Mouse (Mus musculus) ES-CJ7 (cell line): ENCODE measurements around the gene Cbl.
"Not testable (repeated sequence)": the region's sequence is repeated elsewhere in the genome, so short reads cannot be mapped to it uniquely, and the experiment has no call there.

ENCODE experiments used
- DNase-seq: peaks from one replicate; pipeline ENCODE4 v3.0.0; 2011; ENCODE audit warnings: low read depth, low spot score

The Cbl gene

DNA sequence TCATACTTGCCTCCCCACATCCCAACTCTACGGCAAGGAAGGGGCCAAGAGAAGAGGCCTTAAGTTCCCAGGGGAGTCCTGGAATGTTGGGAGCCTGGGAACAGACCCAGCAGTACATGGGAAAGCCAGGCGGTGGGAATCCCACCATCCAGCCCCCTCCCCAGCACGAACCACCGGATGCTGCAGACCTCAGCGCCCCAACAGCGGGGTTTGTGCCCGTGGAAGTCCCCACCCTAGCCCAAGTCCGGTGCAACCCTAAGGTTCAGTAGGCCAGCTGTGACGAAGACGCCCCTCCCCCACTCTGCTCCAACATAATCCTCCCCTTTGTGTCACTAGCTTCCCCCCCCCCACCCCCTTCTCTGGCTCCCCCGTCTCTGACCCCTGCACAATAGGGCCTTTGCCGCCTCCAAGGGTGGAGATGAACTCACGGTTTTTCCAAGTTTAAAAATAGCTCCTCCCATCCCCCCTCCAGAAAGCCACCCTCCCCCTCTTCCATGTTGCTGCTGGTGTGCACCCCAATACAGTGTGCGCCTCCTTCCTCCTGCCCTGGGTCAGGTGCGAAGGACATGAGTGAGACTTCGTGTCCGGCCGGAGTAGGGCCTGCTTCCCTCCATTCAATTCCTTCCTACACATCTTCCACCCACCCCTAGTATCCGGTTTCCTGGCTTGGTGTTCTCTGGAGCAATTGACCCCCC is 103.1 kb downstream of the Cbl start:
- peak; percentile 50 for DNase-seq

- peak; percentile 75 for DNase-seq
Observed at GRCm38 (mm10) chr9:44130034-44130433, 103.8 kb downstream of the Cbl start.

- DNase-seq = no peak
Observed at GRCm38 (mm10) chr9:44129633-44130032, 104.2 kb downstream of the Cbl start.

DNA sequence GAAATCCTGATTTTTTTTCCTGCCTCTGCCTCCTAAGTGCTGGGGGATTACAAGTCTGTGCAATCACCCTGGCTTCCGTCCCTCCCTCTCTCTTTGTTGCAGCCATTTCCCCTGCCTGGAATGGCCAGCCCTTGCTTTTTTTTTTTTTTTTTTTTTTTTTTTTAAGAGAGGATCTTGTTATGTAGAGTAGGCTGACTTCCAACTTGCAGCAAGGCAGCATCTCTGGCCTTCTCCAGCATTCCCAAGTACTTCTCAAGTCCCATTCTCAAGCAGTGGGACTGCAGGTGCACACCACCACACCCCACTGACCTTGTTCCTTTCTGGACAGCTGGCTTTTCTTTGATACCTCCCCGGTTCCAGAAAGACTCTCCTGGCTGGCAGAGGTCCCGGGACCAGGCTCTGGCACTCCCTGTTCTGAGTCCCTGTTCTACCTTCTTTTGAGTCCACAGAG is 106.5 kb downstream of the Cbl start:
- DNase-seq = peak; percentile 91

DNA sequence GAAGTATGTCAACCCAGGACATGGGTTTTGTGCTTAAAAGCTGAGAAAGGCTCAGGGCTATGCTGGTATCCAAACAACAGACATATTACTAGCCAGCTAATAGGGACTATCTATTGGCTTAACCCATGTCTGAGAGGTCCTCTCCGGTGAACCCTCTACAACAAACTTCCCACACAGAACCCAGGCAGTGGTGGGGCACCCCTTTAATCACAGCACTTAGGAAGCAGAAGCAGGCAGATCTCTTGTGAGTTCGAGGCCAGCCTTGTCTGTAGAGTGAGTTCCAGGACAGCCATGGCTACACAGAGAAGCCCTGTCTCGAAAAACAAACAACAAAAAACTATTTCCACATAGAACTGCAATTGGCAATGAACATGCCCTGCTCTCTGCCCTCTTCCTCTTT is 107.1 kb downstream of the Cbl start:
- no peak for DNase-seq

- DNase-seq = peak; percentile 84
Observed at GRCm38 (mm10) chr9:44125546-44126428, 108.1 kb downstream of the Cbl start.

GRCm38 (mm10) chr9:44125026-44125425 is 108.8 kb downstream of the Cbl start:
- DNase-seq = no peak

DNA sequence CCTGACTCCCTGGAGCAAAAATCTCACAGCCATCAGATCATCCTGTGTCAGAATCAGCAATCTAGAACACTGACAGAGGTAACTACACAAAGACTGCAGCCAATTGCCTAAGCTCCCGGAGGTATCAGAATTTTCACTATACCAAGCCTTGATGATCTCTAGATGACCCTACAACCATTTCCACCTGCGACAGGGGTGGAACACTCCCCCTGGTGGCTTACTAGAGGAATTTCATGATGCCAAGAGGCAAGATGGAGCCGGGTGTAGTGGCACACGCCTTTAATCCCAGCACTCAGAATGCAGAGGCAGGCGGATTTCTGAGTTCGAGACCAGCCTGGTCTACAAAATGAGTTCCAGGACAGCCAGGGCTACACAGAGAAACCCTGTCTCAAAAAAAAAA is 109.5 kb downstream of the Cbl start:
- peak; percentile 77 for DNase-seq

GRCm38 (mm10) chr9:44119948-44120465 is 113.8 kb downstream of the Cbl start:
- no peak for DNase-seq

GRCm38 (mm10) chr9:44119011-44119410 is 114.8 kb downstream of the Cbl start:
- DNase-seq = peak; percentile 46

DNA sequence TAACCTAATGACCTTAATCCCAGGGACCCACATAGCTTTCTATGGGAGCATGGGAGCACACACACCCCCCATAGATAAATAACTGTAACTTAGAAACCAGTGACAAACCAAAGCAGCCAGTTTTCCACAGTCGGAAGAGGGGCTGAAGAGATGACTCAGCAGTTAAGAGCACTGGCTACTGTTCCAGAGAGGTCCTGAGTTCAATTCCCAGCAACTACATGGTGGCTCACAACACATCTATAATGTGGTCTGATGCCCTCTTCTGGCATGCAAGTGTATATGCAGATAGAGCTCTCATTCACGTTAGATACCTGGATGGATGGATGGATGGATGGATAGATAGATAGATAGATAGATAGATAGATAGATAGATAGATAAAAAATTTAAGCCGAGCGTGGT is 117.7 kb downstream of the Cbl start:
- DNase-seq = peak; percentile 68

GRCm38 (mm10) chr9:44115599-44115998 is 118.2 kb downstream of the Cbl start:
- no peak for DNase-seq

GRCm38 (mm10) chr9:44114453-44114852 is 119.4 kb downstream of the Cbl start:
- no peak for DNase-seq

- peak; percentile 99 for DNase-seq
Observed at GRCm38 (mm10) chr9:44113105-44113789, 120.6 kb downstream of the Cbl start, which contains the start of the genes Gm49380 and Rnf26. Gm49380 (minus strand) TSS chr9:44113500. Rnf26 (minus strand) TSS chr9:44113517.

DNA sequence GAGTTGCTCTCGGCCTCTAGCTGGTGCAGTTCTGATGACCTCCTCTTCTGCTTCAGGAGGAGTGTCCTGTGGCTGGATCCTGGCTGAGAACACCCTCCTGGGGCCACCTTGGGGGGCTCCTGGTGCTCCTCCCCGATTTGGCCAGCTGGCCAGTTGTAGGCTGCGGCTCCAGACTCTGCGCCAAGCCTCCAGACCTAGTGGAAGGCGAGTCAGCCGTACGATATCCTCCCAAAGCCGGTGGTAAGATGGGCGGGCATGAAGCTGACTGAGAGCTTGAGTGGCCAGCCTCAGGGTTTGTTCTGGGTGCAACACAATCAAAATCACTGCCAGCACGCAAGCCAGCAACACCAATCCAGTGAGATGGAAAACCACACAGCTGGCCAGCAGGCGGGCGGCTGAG is 121.9 kb downstream of the Cbl start:
- not testable (repeated sequence) for DNase-seq

DNA sequence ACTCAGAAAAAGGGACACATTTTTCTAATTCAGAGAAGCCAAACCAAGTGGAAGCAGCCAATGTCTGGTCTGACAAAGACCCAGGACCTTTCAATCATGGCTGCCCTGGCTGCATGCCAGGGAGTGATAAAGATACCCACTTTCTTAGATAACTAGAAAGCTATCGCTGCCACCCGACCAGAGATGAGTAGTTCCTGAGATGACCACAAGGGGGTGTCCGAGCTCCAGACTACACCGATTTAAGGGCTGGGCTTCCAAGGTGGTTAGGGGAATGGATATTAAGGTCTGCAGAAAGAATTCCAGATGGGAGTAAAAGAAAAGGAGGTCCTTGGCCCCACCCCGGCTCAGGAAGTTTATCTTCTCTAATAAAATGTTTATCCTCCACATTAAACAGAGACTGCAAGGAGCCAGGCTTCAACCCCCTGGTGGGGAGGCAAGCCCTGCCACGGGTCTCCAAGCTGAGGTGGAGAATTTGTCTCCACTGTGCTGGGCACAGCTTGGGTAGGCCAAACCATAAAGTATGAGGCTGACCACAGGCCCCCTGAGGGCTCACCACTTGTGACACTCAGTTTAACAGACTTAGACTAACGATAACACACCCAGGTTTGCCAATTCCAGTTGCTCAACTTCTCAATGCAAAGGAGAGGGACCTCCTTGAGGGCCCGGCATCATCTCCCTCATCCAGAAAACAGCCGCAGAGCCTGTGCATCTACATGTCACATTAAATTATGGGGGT is 124.3 kb downstream of the Cbl start:
- peak; percentile 77 for DNase-seq

DNA sequence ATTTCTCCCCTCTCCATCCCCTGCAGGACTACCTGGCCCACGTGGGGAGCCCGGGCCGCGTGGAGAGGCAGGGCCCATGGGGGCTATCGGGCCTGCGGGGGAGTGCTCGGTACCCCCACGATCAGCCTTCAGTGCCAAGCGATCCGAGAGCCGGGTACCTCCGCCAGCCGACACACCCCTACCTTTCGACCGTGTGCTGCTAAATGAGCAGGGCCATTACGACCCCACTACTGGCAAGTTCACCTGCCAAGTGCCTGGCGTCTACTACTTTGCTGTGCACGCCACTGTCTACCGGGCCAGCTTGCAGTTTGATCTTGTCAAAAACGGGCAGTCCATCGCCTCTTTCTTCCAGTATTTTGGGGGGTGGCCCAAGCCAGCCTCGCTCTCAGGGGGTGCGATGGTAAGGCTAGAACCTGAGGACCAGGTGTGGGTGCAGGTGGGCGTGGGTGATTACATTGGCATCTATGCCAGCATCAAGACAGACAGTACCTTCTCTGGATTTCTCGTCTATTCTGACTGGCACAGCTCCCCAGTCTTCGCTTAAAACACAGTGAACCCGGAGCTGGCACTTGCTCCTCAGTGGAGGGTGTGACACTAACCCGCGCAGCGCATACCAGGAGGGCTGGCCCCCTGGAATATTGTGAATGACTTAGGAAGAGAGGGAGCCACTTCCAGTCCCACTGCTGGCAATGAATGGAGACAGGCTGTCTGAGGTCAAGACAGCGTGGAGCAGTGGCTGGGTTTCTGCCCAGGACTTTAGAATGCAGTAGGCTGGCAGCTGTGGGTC is 125.4 kb downstream of the Cbl start:
- no peak for DNase-seq

DNA sequence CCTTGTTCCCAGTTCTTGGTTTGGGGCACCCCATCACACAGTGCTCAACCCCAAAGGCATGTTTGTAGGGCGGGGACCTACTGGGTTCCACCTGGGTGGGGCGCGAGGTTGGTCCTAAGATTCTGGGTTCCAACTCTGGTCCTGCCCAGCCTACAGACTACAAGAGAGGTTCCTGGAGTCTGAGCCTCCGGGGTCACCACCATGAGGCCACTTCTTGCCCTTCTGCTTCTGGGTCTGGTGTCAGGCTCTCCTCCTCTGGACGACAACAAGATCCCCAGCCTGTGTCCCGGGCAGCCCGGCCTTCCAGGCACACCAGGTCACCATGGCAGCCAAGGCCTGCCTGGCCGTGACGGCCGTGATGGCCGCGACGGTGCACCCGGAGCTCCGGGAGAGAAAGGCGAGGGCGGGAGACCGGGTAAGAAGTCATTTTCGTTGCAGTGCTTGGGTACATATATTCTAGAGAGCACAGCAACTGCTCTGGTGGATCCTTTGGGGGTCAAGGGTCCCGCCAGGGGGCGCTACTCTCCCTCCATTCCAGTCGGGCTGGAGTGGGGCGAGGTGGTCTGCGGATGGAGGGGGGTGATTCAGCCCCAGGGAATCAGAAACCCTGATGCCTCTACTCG is 126.2 kb downstream of the Cbl start:
- DNase-seq = peak; percentile 69

- DNase-seq = no peak
Observed at GRCm38 (mm10) chr9:44107110-44107509, 126.7 kb downstream of the Cbl start, which contains the start of gene C1qtnf5. C1qtnf5 (plus strand) TSS chr9:44107245.

GRCm38 (mm10) chr9:44106596-44106995 is 127.3 kb downstream of the Cbl start:
- DNase-seq = no peak
